Mouse (Mus musculus): Measurements from ENCODE around the gene C1qtnf4.

C1qtnf4 gene

DNA sequence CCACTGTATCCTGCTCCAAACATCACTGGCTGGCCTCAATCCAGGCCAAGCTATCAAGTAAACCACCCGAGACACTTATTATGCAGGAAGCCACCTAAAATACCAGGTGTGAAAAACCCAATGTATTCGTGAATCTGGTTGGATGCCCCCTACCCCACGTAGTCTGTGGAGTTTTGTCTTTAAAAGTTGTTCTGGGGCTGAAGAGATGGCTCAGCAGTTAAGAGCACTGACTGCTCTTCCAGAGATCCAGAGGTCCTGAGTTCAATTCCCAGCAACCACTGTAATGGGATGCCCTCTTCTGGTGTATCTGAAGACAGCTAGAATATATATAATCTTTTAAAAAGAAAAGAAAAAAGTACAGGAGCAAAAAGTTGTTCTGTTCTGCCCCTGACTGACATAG is 52.7 kb downstream of the C1qtnf4 start:
- DNase-seq, result no peak

GRCm38 (mm10) chr2:90939750-90940149 is 54.1 kb downstream of the C1qtnf4 start:
- DNase-seq, result no peak

Measured in liver (tissue).